Mouse (Mus musculus): ENCODE measurements at regions not wholly inside any gene's neighbourhood (a gene's known extent, or its start where the extent isn't known, plus 50 kb on each side); places are given as distances from the start of the nearest gene placed in this dataset.

DNA sequence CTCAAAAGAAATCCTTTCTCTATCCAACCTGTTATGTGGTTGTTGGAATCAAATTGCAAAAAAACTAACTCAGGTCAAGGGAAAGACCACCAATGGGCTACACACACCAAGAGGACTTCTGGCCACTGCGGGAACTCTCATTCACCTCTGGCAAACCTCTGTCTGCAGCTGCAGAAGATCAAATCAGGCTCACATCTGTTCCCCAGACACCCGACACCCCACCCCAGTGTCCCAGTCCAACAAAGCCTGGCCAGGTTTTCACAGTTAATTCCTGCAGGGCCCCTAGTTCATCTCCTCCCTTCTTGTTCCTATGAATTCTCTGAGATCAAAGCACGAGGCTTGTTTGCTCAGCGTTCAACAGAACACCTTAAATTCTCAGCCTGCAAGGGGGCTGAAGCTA lies 82.0 kb upstream of the Rgma start:
- TF ChIP-seq CTCF (IDR thresholded peaks at IDR 0.05; ENCODE audit: low read depth, low read length) (no peak), POLR2A (IDR thresholded peaks at IDR 0.05; ENCODE audit: extremely low read depth, insufficient read depth, low read length) (no peak)
